Mouse (Mus musculus): ENCODE measurements around the gene Syt14.
A peak's percentile ranks its signal among the peaks of the same experiment; 100 is the strongest.

The Syt14 gene

GRCm38 (mm10) chr1:193035371-193036238 is at the start of gene Syt14:
Gene Syt14 (minus strand): TSS chr1:193035775.
- Histone ChIP-seq H3K36me3 (ENCODE audit: insufficient read depth, low read length) (no peaks in the 10 kb centered on the region), H3K27me3 (ENCODE audit: insufficient read depth, low read length) (peaks cover 20% of the 10 kb centered on the region), H3K9me3 (ENCODE audit: low read length) (no peaks in the 10 kb centered on the region), H3K4me1 (replicated peaks; ENCODE audit: low read depth, low read length) (peaks cover 14% of the 10 kb centered on the region), H3K4me3 (replicated peaks; ENCODE audit: low read length) (peak within 1 kb of the TSS; percentile 88)
- TF ChIP-seq POU5F1 (IDR thresholded peaks at IDR 0.05; ENCODE audit: borderline replicate concordance, low read length): no peak
- no peak for TF ChIP-seq NANOG (IDR thresholded peaks at IDR 0.05; ENCODE audit: borderline replicate concordance, low read length)

DNA sequence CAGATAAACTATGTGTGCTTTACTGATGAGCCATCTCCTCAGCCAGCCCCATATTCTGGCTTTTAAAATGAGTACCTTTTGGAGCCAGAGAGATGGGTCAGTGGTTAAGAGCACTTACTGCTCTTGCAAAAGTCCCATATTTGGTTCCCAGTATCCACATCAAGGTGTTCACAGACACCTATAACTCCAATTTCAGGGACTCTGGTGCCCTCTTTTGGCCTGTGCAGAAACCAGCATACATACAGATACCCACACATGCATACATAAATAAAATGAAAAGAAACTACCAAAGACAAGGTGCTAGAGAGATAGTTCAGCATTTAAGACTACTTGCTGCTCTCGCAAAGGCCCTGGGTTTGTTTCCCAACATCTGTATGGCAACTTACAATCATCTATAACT is 48.4 kb upstream of the Syt14 start:
- Histone ChIP-seq H3K27me3 (ENCODE audit: insufficient read depth, low read length) (no peaks in the 10 kb centered on the region), H3K9me3 (ENCODE audit: low read length) (0 out of 2 replicates have a peak, but pooled peaks cover 3% of the 10 kb centered on the region), H3K36me3 (ENCODE audit: insufficient read depth, low read length) (no peaks in the 10 kb centered on the region), H3K4me3 (replicated peaks; ENCODE audit: low read length) (no peak overlapping the region), H3K4me1 (replicated peaks; ENCODE audit: low read depth, low read length) (no peaks in the 10 kb centered on the region)
- TF ChIP-seq POU5F1 (IDR thresholded peaks at IDR 0.05; ENCODE audit: borderline replicate concordance, low read length): no peak
- no peak for TF ChIP-seq NANOG (IDR thresholded peaks at IDR 0.05; ENCODE audit: borderline replicate concordance, low read length)
- TF ChIP-seq CTCF (conservative IDR thresholded peaks at IDR 0.05; ENCODE audit: low read length): peak; percentile 24; the same call in 1 of the 2 replicates

- TF ChIP-seq NANOG (IDR thresholded peaks at IDR 0.05; ENCODE audit: borderline replicate concordance, low read length) (no peak), POU5F1 (IDR thresholded peaks at IDR 0.05; ENCODE audit: borderline replicate concordance, low read length) (no peak), CTCF (conservative IDR thresholded peaks at IDR 0.05; ENCODE audit: low read length) (no peak)
- no peaks in the 10 kb centered on the region for H3K4me1 ChIP-seq (replicated peaks; ENCODE audit: low read depth, low read length)
Observed at GRCm38 (mm10) chr1:193083051-193083450, 47.5 kb upstream of the Syt14 start.

DNA sequence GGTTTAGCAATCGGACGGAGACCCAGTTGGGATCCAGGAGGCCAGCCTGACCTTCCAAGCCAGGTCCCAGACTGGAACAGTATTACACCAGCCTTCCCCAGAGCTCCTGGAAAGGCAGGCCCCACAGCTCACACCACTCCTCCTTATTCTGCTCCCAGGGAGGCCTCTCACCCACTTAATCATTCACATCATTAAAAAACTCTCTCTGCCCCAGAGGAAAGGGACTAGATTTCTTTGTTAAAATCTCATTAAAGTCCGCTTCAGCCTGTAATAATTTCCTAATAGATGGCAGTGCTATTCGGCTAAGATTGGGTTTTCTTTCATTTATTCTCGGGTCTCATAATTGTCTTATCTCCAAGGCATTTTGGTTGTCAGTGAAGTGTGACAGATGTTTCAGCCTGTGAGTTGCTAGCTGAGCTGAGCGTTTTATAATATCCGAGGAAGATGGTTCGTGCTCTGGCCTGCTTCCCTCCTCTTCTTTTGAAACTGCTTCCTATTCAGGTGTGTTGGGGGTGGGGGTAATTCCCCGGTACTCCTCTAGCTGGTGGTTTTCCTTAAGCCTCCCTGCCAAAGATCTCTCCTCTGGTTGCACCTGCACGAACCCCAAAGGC is 46.8 kb upstream of the Syt14 start:
- Histone ChIP-seq H3K4me1 (replicated peaks; ENCODE audit: low read depth, low read length) (no peaks in the 10 kb centered on the region), H3K36me3 (ENCODE audit: insufficient read depth, low read length) (no peaks in the 10 kb centered on the region), H3K9me3 (ENCODE audit: low read length) (0 out of 2 replicates have a peak, but pooled peaks cover 4% of the 10 kb centered on the region), H3K27me3 (ENCODE audit: insufficient read depth, low read length) (no peaks in the 10 kb centered on the region), H3K4me3 (replicated peaks; ENCODE audit: low read length) (no peak overlapping the region)
- no peak for TF ChIP-seq POU5F1 (IDR thresholded peaks at IDR 0.05; ENCODE audit: borderline replicate concordance, low read length)
- TF ChIP-seq CTCF (conservative IDR thresholded peaks at IDR 0.05; ENCODE audit: low read length): no peak
- TF ChIP-seq NANOG (IDR thresholded peaks at IDR 0.05; ENCODE audit: borderline replicate concordance, low read length): no peak

More at GRCm38 (mm10) chr1:193083051-193083450, 47.5 kb upstream of the Syt14 start:
- Histone ChIP-seq H3K9me3 (ENCODE audit: low read length) (0 out of 2 replicates have a peak, but pooled peaks cover 4% of the 10 kb centered on the region), H3K27me3 (ENCODE audit: insufficient read depth, low read length) (no peaks in the 10 kb centered on the region), H3K4me3 (replicated peaks; ENCODE audit: low read length) (no peak overlapping the region), H3K36me3 (ENCODE audit: insufficient read depth, low read length) (no peaks in the 10 kb centered on the region)

DNA sequence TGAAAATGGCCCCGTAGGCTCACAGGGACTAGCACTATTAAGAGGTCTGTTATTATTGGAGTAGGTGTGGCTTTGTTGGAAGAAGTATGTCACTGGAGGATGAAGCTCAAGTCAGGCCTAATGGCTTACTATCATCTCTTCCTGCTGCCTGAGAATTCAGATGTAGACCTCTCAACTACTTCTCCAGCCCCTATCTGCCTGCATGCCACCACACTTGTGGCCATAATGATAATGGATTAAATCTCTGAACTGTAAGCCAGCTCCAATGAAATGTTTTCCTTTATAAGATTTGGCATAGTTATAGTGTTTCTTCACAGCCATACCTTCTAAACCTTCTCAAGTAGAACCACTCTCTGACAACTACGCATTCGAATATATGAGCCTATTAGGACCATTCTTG is 27.0 kb upstream of the Syt14 start:
- Histone ChIP-seq H3K4me3 (replicated peaks; ENCODE audit: low read length) (no peak overlapping the region), H3K9me3 (ENCODE audit: low read length) (no peaks in the 10 kb centered on the region), H3K4me1 (replicated peaks; ENCODE audit: low read depth, low read length) (no peaks in the 10 kb centered on the region; the same call in 1 of the 2 replicates), H3K27me3 (ENCODE audit: insufficient read depth, low read length) (no peaks in the 10 kb centered on the region), H3K36me3 (ENCODE audit: insufficient read depth, low read length) (no peaks in the 10 kb centered on the region)
- TF ChIP-seq POU5F1 (IDR thresholded peaks at IDR 0.05; ENCODE audit: borderline replicate concordance, low read length) (no peak), CTCF (conservative IDR thresholded peaks at IDR 0.05; ENCODE audit: low read length) (no peak), NANOG (IDR thresholded peaks at IDR 0.05; ENCODE audit: borderline replicate concordance, low read length) (no peak)

- H3K9me3 ChIP-seq (ENCODE audit: low read length): no peaks in the 10 kb centered on the region
- H3K4me3 ChIP-seq (replicated peaks; ENCODE audit: low read length): no peak overlapping the region
- TF ChIP-seq POU5F1 (IDR thresholded peaks at IDR 0.05; ENCODE audit: borderline replicate concordance, low read length) (no peak), CTCF (conservative IDR thresholded peaks at IDR 0.05; ENCODE audit: low read length) (no peak), NANOG (IDR thresholded peaks at IDR 0.05; ENCODE audit: borderline replicate concordance, low read length) (no peak)
- no peaks in the 10 kb centered on the region for H3K36me3 ChIP-seq (ENCODE audit: insufficient read depth, low read length)
- no peaks in the 10 kb centered on the region for H3K27me3 ChIP-seq (ENCODE audit: insufficient read depth, low read length)
- H3K4me1 ChIP-seq (replicated peaks; ENCODE audit: low read depth, low read length): no peaks in the 10 kb centered on the region; the same call in 1 of the 2 replicates
Observed at GRCm38 (mm10) chr1:193060167-193060566, 24.6 kb upstream of the Syt14 start.

DNA sequence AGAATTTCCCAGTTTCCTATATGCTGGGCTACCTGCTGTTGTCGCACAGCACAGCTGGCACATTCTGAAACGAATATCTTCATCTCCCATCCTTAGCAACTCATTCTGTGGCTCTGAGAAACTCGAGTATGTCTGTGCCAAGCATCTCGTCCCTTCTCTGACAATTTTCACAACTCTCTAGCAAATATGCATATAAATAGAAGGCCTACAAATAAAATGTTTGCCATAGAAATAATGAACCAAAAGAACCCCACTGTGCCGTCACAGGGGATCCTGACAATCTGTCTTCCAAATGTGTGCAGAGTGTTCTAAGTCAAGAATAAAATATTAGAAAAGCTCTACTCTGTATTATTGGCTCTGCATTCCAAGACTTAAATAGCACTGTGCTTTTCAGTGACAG is 24.0 kb upstream of the Syt14 start:
- TF ChIP-seq NANOG (IDR thresholded peaks at IDR 0.05; ENCODE audit: borderline replicate concordance, low read length) (no peak), POU5F1 (IDR thresholded peaks at IDR 0.05; ENCODE audit: borderline replicate concordance, low read length) (no peak), CTCF (conservative IDR thresholded peaks at IDR 0.05; ENCODE audit: low read length) (no peak)
- no peaks in the 10 kb centered on the region for H3K9me3 ChIP-seq (ENCODE audit: low read length)
- no peak overlapping the region for H3K4me3 ChIP-seq (replicated peaks; ENCODE audit: low read length)
- H3K36me3 ChIP-seq (ENCODE audit: insufficient read depth, low read length): no peaks in the 10 kb centered on the region
- H3K4me1 ChIP-seq (replicated peaks; ENCODE audit: low read depth, low read length): no peaks in the 10 kb centered on the region; the same call in 1 of the 2 replicates
- H3K27me3 ChIP-seq (ENCODE audit: insufficient read depth, low read length): no peaks in the 10 kb centered on the region

GRCm38 (mm10) chr1:193054401-193054800 is 18.8 kb upstream of the Syt14 start:
- H3K4me3 ChIP-seq (replicated peaks; ENCODE audit: low read length): no peak overlapping the region
- no peaks in the 10 kb centered on the region for H3K27me3 ChIP-seq (ENCODE audit: insufficient read depth, low read length)
- H3K9me3 ChIP-seq (ENCODE audit: low read length): no peaks in the 10 kb centered on the region
- H3K4me1 ChIP-seq (replicated peaks; ENCODE audit: low read depth, low read length): no peaks in the 10 kb centered on the region
- no peak for TF ChIP-seq POU5F1 (IDR thresholded peaks at IDR 0.05; ENCODE audit: borderline replicate concordance, low read length)
- TF ChIP-seq NANOG (IDR thresholded peaks at IDR 0.05; ENCODE audit: borderline replicate concordance, low read length): no peak
- TF ChIP-seq CTCF (conservative IDR thresholded peaks at IDR 0.05; ENCODE audit: low read length): no peak
- no peaks in the 10 kb centered on the region for H3K36me3 ChIP-seq (ENCODE audit: insufficient read depth, low read length)

Measured in E14TG2a.4 (cell line).